Mouse (Mus musculus): ENCODE measurements around the gene Lat2.

DNA sequence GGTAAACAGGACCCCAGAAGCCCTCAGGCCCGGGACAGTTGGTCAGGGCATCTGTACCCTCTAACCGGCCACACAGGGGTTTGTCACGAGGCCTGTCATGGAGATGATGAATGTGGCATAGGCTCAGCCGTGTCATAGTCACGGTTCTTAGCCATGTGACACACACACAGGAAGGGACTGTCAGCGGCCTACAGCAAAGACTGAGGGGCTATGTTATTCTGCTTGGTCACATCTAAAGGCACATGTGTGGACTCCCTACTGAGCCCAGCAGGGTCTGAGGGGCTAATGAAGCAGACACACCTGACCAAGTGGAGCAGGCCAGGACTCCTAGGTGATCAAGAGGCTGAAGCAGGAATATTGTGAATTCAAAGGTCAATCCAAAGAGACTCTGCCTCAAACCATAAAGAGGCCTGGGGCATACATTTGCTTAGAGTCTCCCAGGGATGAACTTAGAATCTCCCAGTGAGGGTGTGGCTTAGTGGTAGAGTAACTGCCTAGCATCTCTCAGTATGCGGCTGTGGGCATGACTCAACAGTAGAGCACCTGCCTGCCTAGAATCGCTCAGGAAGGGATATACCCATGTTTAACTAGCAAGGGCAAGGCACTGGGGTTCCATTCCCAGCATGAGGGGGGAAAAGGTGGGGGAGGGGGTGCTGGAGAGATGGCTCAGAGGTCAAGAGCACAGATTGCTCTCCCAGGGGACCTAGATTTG, 2.9 kb downstream of the Lat2 start:
- TF ChIP-seq CTCF (IDR thresholded peaks at IDR 0.05; ENCODE audit: borderline replicate concordance, insufficient read depth, low read depth, low read length): no peak
- TF ChIP-seq POLR2A (IDR thresholded peaks at IDR 0.05; ENCODE audit: borderline replicate concordance, insufficient read depth, low read length): no peak

All from cerebellum, adult 2 months (tissue).